Mouse (Mus musculus) ES-E14 (cell line): Measurements from ENCODE around the gene Mri1. TPM values are rescaled to one million over a fixed set of nuclear protein-coding genes. Genes with fewer than 3 reads are reported as not detected.

Experiments used
- DNase-seq: peaks from one replicate; pipeline ENCODE4 v3.0.0-alpha.2; 2013; ENCODE audit warnings: low read depth, low spot score
- H3K27ac ChIP-seq: 2 replicates; pipeline ENCODE4 v1.5.1; 2012; ENCODE audit warnings: low read depth, mild to moderate bottlenecking, low read length, moderate library complexity, mixed read lengths; ENCODE audit not compliant: poor library complexity, insufficient read depth, severe bottlenecking
- H3K36me3 ChIP-seq: 2 replicates; pipeline ENCODE4 v1.6.1; 2012; ENCODE audit warnings: mild to moderate bottlenecking, low read length, moderate library complexity, mixed read lengths; ENCODE audit not compliant: control insufficient read depth, poor library complexity, insufficient read depth, severe bottlenecking
- H3K4me1 ChIP-seq, 2 experiments: fragments of 150-350 bp in 1 of 2; sonication (generic) in 1 of 2; 2 replicates each; pipeline ENCODE4 v1.6.1; 2012; ENCODE audit warnings: low read length in 2 of 2, mild to moderate bottlenecking in 1 of 2, mixed read lengths in 1 of 2; ENCODE audit not compliant: control insufficient read depth in 2 of 2, insufficient read depth in 2 of 2, poor library complexity in 1 of 2
- H3K4me3 ChIP-seq, 2 experiments: fragments of 150-350 bp in 1 of 2; sonication (generic) in 1 of 2; 2 replicates each; pipeline ENCODE4 v1.5.1; 2012; ENCODE audit warnings: low read length in 2 of 2, low read depth in 1 of 2, mild to moderate bottlenecking in 1 of 2, mixed read lengths in 1 of 2; ENCODE audit not compliant: insufficient read depth in 1 of 2, poor library complexity in 1 of 2, severe bottlenecking in 1 of 2
- H3K9ac ChIP-seq: 2 replicates; pipeline ENCODE4 v1.6.1; 2012; ENCODE audit warnings: low read depth, mild to moderate bottlenecking, low read length, mixed read lengths; ENCODE audit not compliant: poor library complexity, insufficient read depth, severe bottlenecking
- H3K9me3 ChIP-seq: fragments of 150-350 bp; sonication (generic); 2 replicates; pipeline ENCODE4 v1.6.1; 2012; ENCODE audit warnings: low read depth, mild to moderate bottlenecking, low read length; ENCODE audit not compliant: control insufficient read depth, insufficient read depth
- CHD2 ChIP-seq: IDR thresholded peaks from 2 replicates; pipeline ENCODE4 v1.6.1; 2014; ENCODE audit warnings: mild to moderate bottlenecking, low read depth, low read length, inconsistent platforms
- HCFC1 ChIP-seq: IDR thresholded peaks from 2 replicates; pipeline ENCODE4 v1.6.1; 2012; ENCODE audit warnings: low read length, inconsistent platforms, borderline replicate concordance; ENCODE audit not compliant: insufficient read depth
- MAFK ChIP-seq: IDR thresholded peaks from 2 replicates; pipeline ENCODE4 v1.6.1; 2014; ENCODE audit warnings: mild to moderate bottlenecking, low read depth, low read length, inconsistent platforms; ENCODE audit not compliant: insufficient read depth
- ZC3H11A ChIP-seq: IDR thresholded peaks from 2 replicates; pipeline ENCODE4 v1.6.1; 2012; ENCODE audit warnings: low read depth, mild to moderate bottlenecking, inconsistent platforms, low read length, borderline replicate concordance
- ZNF384 ChIP-seq: IDR thresholded peaks from 2 replicates; pipeline ENCODE4 v1.6.1; 2012; ENCODE audit warnings: low read depth, low read length, inconsistent platforms
- in situ Hi-C, 2 experiments: fragments of 600-800 bp; cut with MboI; formaldehyde crosslinking; loops; one replicate each; pipeline ENCODE4 v1.15.1; 2025; ENCODE audit warnings: low sequenced_read_pairs in 2 of 2, inconsistent platforms in 1 of 2; ENCODE audit not compliant: unreplicated experiment in 2 of 2
- total RNA-seq: library from RNA; depleted of rRNA; stranded (reverse); fragments of 300-350 nt; gene quantifications from 2 replicates; pipeline ENCODE4 v1.2.3, GENCODE M21; 2012; rRNA removed

Mri1 gene
- total RNA-seq, 1 experiment = 32.7 TPM

- Histone ChIP-seq H3K4me3 (peak overlapping the region; percentile 2 to 73; a peak in 2 of 4 replicates), H3K36me3 (no peaks in the 10 kb centered on the region; the same call in 1 of the 2 replicates), H3K9ac (peak overlapping the region; percentile 4; the same call in 1 of the 2 replicates), H3K4me1 (peaks cover 4 to 28% of the 10 kb centered on the region in 2 experiments; a peak in 2 of 4 replicates), H3K27ac (peak overlapping the region; percentile 24; the same call in 1 of the 2 replicates), H3K9me3 (no peaks in the 10 kb centered on the region)
- no peak for TF ChIP-seq MAFK
- no peak for TF ChIP-seq HCFC1
- TF ChIP-seq ZC3H11A = no peak
- TF ChIP-seq CHD2 = no peak
- no peak for TF ChIP-seq ZNF384
- in situ Hi-C loops = no loop called here
- DNase-seq = no peak
Measured at GRCm38 (mm10) chr8:84200126-84200555, 57.0 kb downstream of the Mri1 start.

Other genes starting within 250 kb of the Mri1 start
- 4.6 and 9.1 TPM in 2 replicates for gene 2210011C24Rik, start 245.2 kb downstream of the Mri1 start, total RNA-seq
- gene Palm3, start 235.9 kb downstream of the Mri1 start, total RNA-seq = 25.5 and 29.0 TPM in 2 replicates
- gene Il27ra, start 214.7 kb downstream of the Mri1 start, total RNA-seq = 0.89 and 3.6 TPM in 2 replicates
- gene Rln3, start 212.3 kb downstream of the Mri1 start, total RNA-seq = 7.3 and 26.6 TPM in 2 replicates
- 1.5 and 1.7 TPM in 2 replicates for gene Gm10643, start 192.2 kb downstream of the Mri1 start, total RNA-seq
- 16.2 and 22.3 TPM in 2 replicates for gene Rfx1, start 190.5 kb downstream of the Mri1 start, total RNA-seq
- gene Dcaf15, start 152.6 kb downstream of the Mri1 start, total RNA-seq = 53.5 and 62.0 TPM in 2 replicates
- gene Podnl1, start 131.3 kb downstream of the Mri1 start, total RNA-seq = 1.5 and 2.0 TPM in 2 replicates
- 17.7 and 18.9 TPM in 2 replicates for gene Cc2d1a, start 109.4 kb downstream of the Mri1 start, total RNA-seq
- gene 4930432K21Rik, start 109.3 kb downstream of the Mri1 start, total RNA-seq = 4.9 TPM in 2 replicates
- gene Nanos3, start 72.1 kb downstream of the Mri1 start, total RNA-seq = 7.0 and 9.9 TPM in 2 replicates
- gene Zswim4, start 20.3 kb downstream of the Mri1 start, total RNA-seq = 22.1 and 24.6 TPM in 2 replicates
- gene D8Ertd738e, start 7.6 kb downstream of the Mri1 start, total RNA-seq = 148 and 181 TPM in 2 replicates
- gene Ccdc130, start 13.1 kb upstream of the Mri1 start, total RNA-seq = 12.5 and 14.9 TPM in 2 replicates
- 27.4 and 33.4 TPM in 2 replicates for gene Cacna1a, start 131.1 kb upstream of the Mri1 start, total RNA-seq